Mouse (Mus musculus): ENCODE data around the gene Atp13a3. TPM values are rescaled to one million over a fixed set of nuclear protein-coding genes. Genes with fewer than 3 reads are reported as not detected.

Gene Atp13a3
- polyA plus RNA-seq, 1 experiment from 2014 or later = 7.0 TPM

- no peaks in the 10 kb centered on the region for H3K9me3 ChIP-seq
- no peaks in the 10 kb centered on the region for H3K36me3 ChIP-seq
- no peaks in the 10 kb centered on the region for H3K27me3 ChIP-seq (ENCODE audit: insufficient read depth, poor library complexity, severe bottlenecking)
- H3K27ac ChIP-seq = no peak overlapping the region
- H3K4me1 ChIP-seq (replicated peaks) = no peaks in the 10 kb centered on the region
- no peak overlapping the region for H3K4me3 ChIP-seq
- 92% methylated on average over 3 of the region's 3 CpGs for WGBS
- no peak for DNase-seq (ENCODE audit: low spot score)
These were observed 27.4 kb upstream of the Atp13a3 start for GRCm38 (mm10) chr16:30433148-30433547.

GRCm38 (mm10) chr16:30432111-30432510 lies 26.3 kb upstream of the Atp13a3 start:
- no peak for DNase-seq (ENCODE audit: low spot score)

GRCm38 (mm10) chr16:30430512-30431088 lies 24.8 kb upstream of the Atp13a3 start:
- Histone ChIP-seq H3K4me1 (replicated peaks) (no peaks in the 10 kb centered on the region), H3K9me3 (no peaks in the 10 kb centered on the region), H3K4me3 (no peak overlapping the region), H3K27me3 (ENCODE audit: insufficient read depth, poor library complexity, severe bottlenecking) (no peaks in the 10 kb centered on the region), H3K27ac (no peak overlapping the region), H3K36me3 (no peaks in the 10 kb centered on the region)
- DNase-seq (ENCODE audit: low spot score) = no peak
- WGBS = 97% methylated on average over 2 of the region's 2 CpGs

More at GRCm38 (mm10) chr16:30432111-30432510, 26.3 kb upstream of the Atp13a3 start:
- Histone ChIP-seq H3K9me3 (no peaks in the 10 kb centered on the region), H3K27me3 (ENCODE audit: insufficient read depth, poor library complexity, severe bottlenecking) (no peaks in the 10 kb centered on the region), H3K36me3 (no peaks in the 10 kb centered on the region), H3K4me1 (replicated peaks) (no peaks in the 10 kb centered on the region), H3K4me3 (no peak overlapping the region), H3K27ac (no peak overlapping the region)
- 94% methylated on average over 2 of the region's 2 CpGs for WGBS

DNA sequence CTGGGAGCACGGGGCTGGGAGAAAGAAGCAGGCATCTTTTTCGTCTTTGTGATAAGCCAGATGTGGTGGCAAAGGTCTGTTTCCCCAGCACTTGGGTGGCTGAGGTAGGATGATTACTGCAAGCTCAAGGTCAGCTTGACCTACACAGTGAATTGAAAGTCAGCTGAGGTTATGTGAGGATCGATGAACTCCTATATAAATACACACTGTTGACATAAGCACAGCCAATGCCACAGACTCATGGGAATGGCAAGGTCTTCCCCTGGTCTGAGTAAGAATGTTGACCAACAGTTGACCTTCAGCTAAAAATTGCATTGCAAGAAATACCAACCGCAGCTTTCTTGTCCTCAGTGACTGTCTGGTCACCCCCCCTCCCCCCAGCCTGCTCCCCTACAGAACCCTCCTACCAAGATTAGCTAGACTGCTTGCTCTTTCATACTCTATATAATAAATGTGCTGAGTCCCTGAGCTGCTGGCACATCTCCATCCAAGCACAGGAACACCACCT lies 23.0 kb upstream of the Atp13a3 start:
- Histone ChIP-seq H3K27ac (no peak overlapping the region), H3K4me3 (no peak overlapping the region)
- 85% methylated on average over 4 of the region's 4 CpGs for WGBS

DNA sequence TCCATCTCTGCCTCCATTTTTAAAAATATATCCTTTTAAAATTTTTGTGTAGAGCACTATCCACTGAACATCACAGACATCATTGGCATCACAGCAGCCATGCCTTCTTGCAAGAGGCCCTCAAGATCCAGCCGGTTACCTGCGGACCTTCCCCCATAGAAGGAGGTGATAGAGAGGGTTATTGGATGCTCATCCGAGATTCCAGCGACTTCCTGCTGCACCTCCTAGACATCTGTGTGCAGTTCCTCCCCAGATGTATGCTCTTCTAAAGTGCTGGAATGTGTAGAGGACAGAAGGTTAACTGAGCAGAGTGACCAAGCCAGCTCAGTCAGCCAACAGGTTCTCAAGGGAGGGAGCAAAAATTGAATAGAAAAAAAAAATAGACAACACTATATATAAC lies 21.7 kb upstream of the Atp13a3 start:
- 82% methylated on average over 4 of the region's 4 CpGs for WGBS
- no peak for DNase-seq (ENCODE audit: low spot score)
- Histone ChIP-seq H3K4me3 (no peak overlapping the region), H3K36me3 (no peaks in the 10 kb centered on the region), H3K9me3 (no peaks in the 10 kb centered on the region), H3K27ac (no peak overlapping the region), H3K27me3 (ENCODE audit: insufficient read depth, poor library complexity, severe bottlenecking) (no peaks in the 10 kb centered on the region), H3K4me1 (replicated peaks) (no peaks in the 10 kb centered on the region)

More for the DNA sequence above, 23.0 kb upstream of the Atp13a3 start:
- DNase-seq (ENCODE audit: low spot score) = no peak
- Histone ChIP-seq H3K9me3 (no peaks in the 10 kb centered on the region), H3K27me3 (ENCODE audit: insufficient read depth, poor library complexity, severe bottlenecking) (no peaks in the 10 kb centered on the region), H3K4me1 (replicated peaks) (no peaks in the 10 kb centered on the region), H3K36me3 (no peaks in the 10 kb centered on the region)

GRCm38 (mm10) chr16:30427003-30427402 lies 21.2 kb upstream of the Atp13a3 start:
- WGBS = 80% methylated on average over 5 of the region's 5 CpGs
- Histone ChIP-seq H3K27ac (no peak overlapping the region), H3K4me1 (replicated peaks) (no peaks in the 10 kb centered on the region), H3K27me3 (ENCODE audit: insufficient read depth, poor library complexity, severe bottlenecking) (no peaks in the 10 kb centered on the region), H3K9me3 (no peaks in the 10 kb centered on the region), H3K4me3 (no peak overlapping the region), H3K36me3 (no peaks in the 10 kb centered on the region)
- DNase-seq (ENCODE audit: low spot score) = no peak

- Histone ChIP-seq H3K27me3 (ENCODE audit: insufficient read depth, poor library complexity, severe bottlenecking) (no peaks in the 10 kb centered on the region), H3K36me3 (no peaks in the 10 kb centered on the region), H3K27ac (no peak overlapping the region), H3K4me1 (replicated peaks) (no peaks in the 10 kb centered on the region), H3K4me3 (no peak overlapping the region), H3K9me3 (no peaks in the 10 kb centered on the region)
- DNase-seq (ENCODE audit: low spot score) = no peak
- 71% methylated on average over 1 of the region's 1 CpGs for WGBS
These were observed 20.2 kb upstream of the Atp13a3 start for GRCm38 (mm10) chr16:30425980-30426379.

DNA sequence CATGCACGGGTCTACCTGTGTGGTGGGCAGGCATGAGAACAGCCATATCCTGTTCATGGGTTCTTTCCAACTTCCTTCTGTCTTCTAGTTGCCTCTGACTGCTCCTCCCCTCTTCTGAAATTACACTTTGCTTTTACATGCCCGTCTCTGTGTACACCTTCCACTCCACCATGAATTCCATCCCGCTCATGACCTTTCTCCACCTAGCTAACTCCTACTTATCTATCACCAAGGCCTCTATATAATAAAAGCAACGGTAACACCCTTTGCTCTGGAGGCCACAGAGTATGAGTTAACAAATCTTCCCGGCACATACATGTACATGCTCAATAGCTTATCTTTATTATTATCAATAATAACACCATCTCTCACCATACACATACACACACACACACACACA lies 18.3 kb upstream of the Atp13a3 start:
- Histone ChIP-seq H3K27ac (no peak overlapping the region), H3K9me3 (no peaks in the 10 kb centered on the region), H3K4me3 (no peak overlapping the region), H3K27me3 (ENCODE audit: insufficient read depth, poor library complexity, severe bottlenecking) (no peaks in the 10 kb centered on the region), H3K36me3 (no peaks in the 10 kb centered on the region), H3K4me1 (replicated peaks) (no peaks in the 10 kb centered on the region)
- WGBS = 89% methylated on average over 5 of the region's 5 CpGs
- no peak for DNase-seq (ENCODE audit: low spot score)

DNA sequence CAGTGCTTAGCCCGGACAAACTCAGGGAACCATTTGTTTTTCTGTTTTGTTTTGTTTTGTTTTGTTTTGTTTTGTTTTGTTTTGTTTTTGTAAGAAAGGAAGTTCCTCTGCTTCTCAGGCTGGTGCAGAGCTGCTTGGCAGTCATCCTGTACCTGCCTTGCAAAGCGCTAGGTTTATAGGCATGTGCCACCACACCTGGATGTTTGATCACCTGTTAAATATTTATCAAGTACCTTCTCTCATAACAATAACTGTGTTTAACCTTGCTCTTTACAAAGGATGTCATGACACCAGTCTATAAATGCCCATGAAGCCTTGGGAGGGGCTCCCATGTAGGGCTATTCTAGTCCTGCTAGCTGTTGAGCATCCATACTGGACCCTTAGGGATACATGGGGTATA lies 10.9 kb upstream of the Atp13a3 start:
- no peaks in the 10 kb centered on the region for H3K36me3 ChIP-seq
- H3K9me3 ChIP-seq = no peaks in the 10 kb centered on the region
- 82% methylated on average over 2 of the region's 2 CpGs for WGBS
- H3K27me3 ChIP-seq (ENCODE audit: insufficient read depth, poor library complexity, severe bottlenecking) = no peaks in the 10 kb centered on the region
- no peak overlapping the region for H3K4me3 ChIP-seq
- H3K4me1 ChIP-seq (replicated peaks) = no peaks in the 10 kb centered on the region
- no peak overlapping the region for H3K27ac ChIP-seq
- no peak for DNase-seq (ENCODE audit: low spot score)

DNA sequence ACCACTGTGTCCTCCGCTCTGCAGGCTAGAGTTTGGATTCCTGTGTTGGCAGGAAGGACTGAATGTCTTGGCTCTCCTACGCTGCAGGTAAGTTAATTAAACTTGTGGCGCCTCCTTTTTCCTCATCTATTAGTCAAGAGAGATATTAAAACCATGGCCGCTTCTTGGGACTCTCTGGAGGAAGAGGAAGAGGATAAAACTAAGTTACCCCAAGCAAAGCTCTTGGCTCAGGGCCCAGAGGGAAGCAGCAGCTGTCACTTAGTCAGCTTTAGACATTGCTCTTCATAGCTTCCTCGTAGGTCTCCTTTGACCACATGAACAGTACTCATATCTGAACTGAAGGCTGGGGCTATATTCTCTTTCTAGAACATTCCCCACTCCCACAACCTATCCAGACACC lies 10.5 kb upstream of the Atp13a3 start:
- Histone ChIP-seq H3K4me1 (replicated peaks) (no peaks in the 10 kb centered on the region), H3K4me3 (no peak overlapping the region), H3K36me3 (no peaks in the 10 kb centered on the region), H3K9me3 (no peaks in the 10 kb centered on the region), H3K27ac (no peak overlapping the region), H3K27me3 (ENCODE audit: insufficient read depth, poor library complexity, severe bottlenecking) (no peaks in the 10 kb centered on the region)
- 85% methylated on average over 5 of the region's 5 CpGs for WGBS
- DNase-seq (ENCODE audit: low spot score) = no peak

GRCm38 (mm10) chr16:30412680-30413079 lies 6.9 kb upstream of the Atp13a3 start:
- Histone ChIP-seq H3K27me3 (ENCODE audit: insufficient read depth, poor library complexity, severe bottlenecking) (no peaks in the 10 kb centered on the region), H3K27ac (no peak overlapping the region), H3K36me3 (no peaks in the 10 kb centered on the region), H3K4me1 (replicated peaks) (no peaks in the 10 kb centered on the region), H3K4me3 (no peak overlapping the region), H3K9me3 (no peaks in the 10 kb centered on the region)
- no peak for DNase-seq (ENCODE audit: low spot score)
- WGBS = 78% methylated on average over 3 of the region's 3 CpGs

DNA sequence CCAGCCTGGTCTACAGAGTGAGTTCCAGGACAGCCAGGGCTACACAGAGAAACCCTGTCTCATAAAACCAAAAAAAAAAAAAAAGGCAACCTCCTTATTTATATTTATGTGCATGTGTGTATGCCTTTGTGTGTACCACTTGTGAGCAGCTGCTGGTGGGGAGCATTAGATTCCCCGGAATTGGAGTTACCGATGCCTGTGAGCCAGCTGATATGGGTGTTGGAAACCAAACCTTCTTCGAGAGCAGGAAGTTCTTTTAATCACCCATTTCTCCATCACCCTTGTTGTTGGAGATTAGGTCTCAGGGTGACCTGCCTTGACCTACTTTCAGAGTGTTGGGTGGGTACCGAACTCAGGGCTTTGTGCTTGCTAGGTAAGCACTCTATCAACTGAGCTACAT lies 5.1 kb upstream of the Atp13a3 start:
- no peaks in the 10 kb centered on the region for H3K27me3 ChIP-seq (ENCODE audit: insufficient read depth, poor library complexity, severe bottlenecking)
- WGBS = 89% methylated on average over 4 of the region's 4 CpGs

DNA sequence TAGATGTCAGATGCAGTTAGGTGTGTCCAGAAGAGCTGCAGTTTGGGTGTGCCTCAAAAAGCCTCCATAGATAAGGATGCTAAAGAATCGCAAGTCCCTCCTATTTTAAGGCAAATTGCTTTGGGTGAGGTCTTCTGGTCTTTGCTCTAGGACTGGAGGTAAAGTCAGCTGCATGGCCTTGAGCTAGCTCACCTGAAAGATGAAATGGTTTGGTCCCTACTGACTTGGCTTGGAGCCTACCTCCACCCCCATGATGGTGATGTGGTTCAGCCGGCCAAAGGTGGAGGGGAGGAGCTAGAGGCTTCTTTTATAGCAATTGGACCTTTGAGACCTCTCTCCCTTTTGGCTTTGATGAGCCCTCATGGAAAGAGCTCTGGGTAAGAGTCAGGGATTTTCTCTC lies 1.7 kb upstream of the Atp13a3 start:
- DNase-seq (ENCODE audit: low spot score) = no peak
- Histone ChIP-seq H3K4me1 (replicated peaks) (no peaks in the 10 kb centered on the region), H3K9me3 (no peaks in the 10 kb centered on the region), H3K27ac (no peak overlapping the region), H3K27me3 (ENCODE audit: insufficient read depth, poor library complexity, severe bottlenecking) (no peaks in the 10 kb centered on the region), H3K4me3 (no peak overlapping the region), H3K36me3 (no peaks in the 10 kb centered on the region)
- 78% methylated on average over 2 of the region's 2 CpGs for WGBS

More for the DNA sequence above, 5.1 kb upstream of the Atp13a3 start:
- DNase-seq (ENCODE audit: low spot score) = no peak
- Histone ChIP-seq H3K27ac (no peak overlapping the region), H3K36me3 (no peaks in the 10 kb centered on the region), H3K4me3 (no peak overlapping the region), H3K9me3 (no peaks in the 10 kb centered on the region), H3K4me1 (replicated peaks) (no peaks in the 10 kb centered on the region)

GRCm38 (mm10) chr16:30403528-30403927 lies 2.2 kb downstream of the Atp13a3 start:
- Histone ChIP-seq H3K4me3 (no peak overlapping the region), H3K4me1 (replicated peaks) (no peaks in the 10 kb centered on the region), H3K9me3 (no peaks in the 10 kb centered on the region), H3K27me3 (ENCODE audit: insufficient read depth, poor library complexity, severe bottlenecking) (no peaks in the 10 kb centered on the region), H3K36me3 (no peaks in the 10 kb centered on the region), H3K27ac (no peak overlapping the region)
- no peak for DNase-seq (ENCODE audit: low spot score)
- WGBS = 86% methylated on average over 3 of the region's 3 CpGs
